Mouse (Mus musculus) midbrain, embryonic 10.5 days (tissue): ENCODE data around the gene Ankrd13c. TPM values are rescaled to one million over a fixed set of nuclear protein-coding genes. Genes with fewer than 3 reads are reported as not detected.

Source experiments
- DNase-seq: peaks from one replicate; pipeline ENCODE4 v3.0.0-alpha.2; 2017; ENCODE audit warnings: low spot score
- H3K27ac ChIP-seq: fragments of 300-500 bp; sonication (generic); replicated peaks from 2 replicates; pipeline ENCODE4 v1.5.1; 2016; ENCODE audit warnings: mild to moderate bottlenecking
- H3K27me3 ChIP-seq: fragments of 300-500 bp; sonication (generic); 2 replicates; pipeline ENCODE4 v1.6.1; 2016; ENCODE audit warnings: low read depth, mild to moderate bottlenecking; ENCODE audit not compliant: poor library complexity, severe bottlenecking
- H3K36me3 ChIP-seq: fragments of 300-500 bp; sonication (generic); 2 replicates; pipeline ENCODE4 v1.6.1; 2016; ENCODE audit warnings: mild to moderate bottlenecking, moderate library complexity
- H3K4me1 ChIP-seq: fragments of 300-500 bp; sonication (generic); 2 replicates; pipeline ENCODE4 v1.6.1; 2016
- H3K4me3 ChIP-seq: fragments of 300-500 bp; sonication (generic); 2 replicates; pipeline ENCODE4 v1.5.1; 2016; ENCODE audit warnings: mild to moderate bottlenecking, moderate library complexity
- H3K9me3 ChIP-seq: fragments of 300-500 bp; sonication (generic); replicated peaks from 2 replicates; pipeline ENCODE4 v1.6.1; 2016; ENCODE audit warnings: mild to moderate bottlenecking
- WGBS: fragments of 180-500 bp; shearing (Covaris S2); methylation state at CpG from one replicate; pipeline ENCODE4 v1.1.7; 2016; 5-methylcytosine and 5-hydroxymethylcytosine counted together
- polyA plus RNA-seq: library from polyadenylated mRNA; unstranded; fragments of >200 nt; fragmentation: Nextera tagmentation; extraction: Ambion mirVana; gene quantifications from 2 replicates; pipeline ENCODE4 v1.2.1, GENCODE M21; 2016

Gene Ankrd13c
- polyA plus RNA-seq, 1 experiment from 2014 or later: 17.9 TPM

DNA sequence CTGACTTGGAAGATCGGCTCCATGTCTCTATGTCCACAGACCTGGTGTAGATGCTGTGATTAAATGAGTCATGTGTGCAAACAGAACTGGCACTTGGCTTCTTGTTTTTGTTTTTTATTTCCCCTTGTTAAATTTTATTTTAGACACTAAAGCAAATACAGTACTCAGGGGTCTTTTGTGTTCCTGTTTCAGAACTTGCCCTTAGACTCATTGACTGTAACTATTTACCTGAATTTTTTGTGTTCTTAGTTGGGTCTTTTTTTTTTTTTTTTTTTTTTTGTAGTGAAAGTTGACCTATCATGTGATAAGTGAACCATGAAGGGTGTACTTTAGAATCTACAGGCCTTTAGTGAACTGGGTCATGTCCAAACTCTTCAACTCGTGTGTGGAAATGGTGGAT lies 93.7 kb downstream of the Ankrd13c start:
- 89% methylated on average over 2 of the region's 2 CpGs for WGBS
- H3K36me3 ChIP-seq: peaks cover 6% of the 10 kb centered on the region; the same call in 1 of the 2 replicates
- peaks cover 11% of the 10 kb centered on the region for H3K4me1 ChIP-seq
- H3K27ac ChIP-seq: no peak overlapping the region
- no peaks in the 10 kb centered on the region for H3K27me3 ChIP-seq
- H3K9me3 ChIP-seq: no peaks in the 10 kb centered on the region
- no peak overlapping the region for H3K4me3 ChIP-seq
- no peak for DNase-seq

DNA sequence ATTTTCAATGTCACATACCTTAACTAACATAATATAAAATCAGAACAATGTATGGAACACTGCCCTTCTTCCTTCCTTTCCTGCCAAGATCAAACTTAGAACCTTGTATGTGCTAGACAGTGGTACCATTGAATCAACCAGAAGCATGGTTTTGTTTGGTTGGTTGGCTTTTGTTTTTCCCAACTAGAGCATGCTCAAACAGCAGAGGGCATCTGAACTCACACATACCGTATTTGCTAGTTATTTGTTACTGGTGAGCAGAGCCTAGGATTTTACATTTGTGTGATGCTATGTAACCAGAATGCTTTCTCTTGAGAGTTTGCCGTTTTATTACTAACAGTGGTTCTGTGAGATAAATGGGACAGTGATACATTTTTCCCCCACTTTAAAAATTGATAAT lies 102.5 kb downstream of the Ankrd13c start:
- DNase-seq: no peak
- 92% methylated on average over 2 of the region's 2 CpGs for WGBS

More for the DNA sequence above, 102.5 kb downstream of the Ankrd13c start:
- H3K36me3 ChIP-seq: peaks cover 64% of the 10 kb centered on the region
- H3K4me1 ChIP-seq: no peaks in the 10 kb centered on the region
- H3K9me3 ChIP-seq: no peaks in the 10 kb centered on the region
- H3K4me3 ChIP-seq: no peak overlapping the region
- no peaks in the 10 kb centered on the region for H3K27me3 ChIP-seq
- no peak overlapping the region for H3K27ac ChIP-seq

Other genes starting within 250 kb of the Ankrd13c start
- gene Cth, start 22.2 kb upstream of the Ankrd13c start, polyA plus RNA-seq: 11.9 and 16.8 TPM in 2 replicates
- gene Srsf11, start 89.4 kb downstream of the Ankrd13c start, polyA plus RNA-seq: 318 and 320 TPM in 2 replicates
- 85.4 and 91.6 TPM in 2 replicates for gene Lrrc40, start 89.4 kb downstream of the Ankrd13c start, polyA plus RNA-seq